Mouse (Mus musculus) kidney, postnatal 14 days (tissue): ENCODE measurements at regions not wholly inside any gene's neighbourhood (a gene's known extent, or its start where the extent isn't known, plus 50 kb on each side); places are given as distances from the start of the nearest gene placed in this dataset.

Experiments used
- DNase-seq: peaks from one replicate; pipeline ENCODE4 v3.0.0; 2022; ENCODE audit warnings: mixed read lengths

- DNase-seq, result no peak
These were observed 79.6 kb upstream of the Bod1 start for GRCm38 (mm10) chr11:31751274-31751673.

- no peak for DNase-seq
These were observed 81.5 kb upstream of the Bod1 start for GRCm38 (mm10) chr11:31753211-31753610.

- no peak for DNase-seq
These were observed 82.1 kb upstream of the Bod1 start for GRCm38 (mm10) chr11:31753711-31754161.

GRCm38 (mm10) chr11:31754416-31754815 is 82.7 kb upstream of the Bod1 start:
- no peak for DNase-seq

- DNase-seq, result no peak
These were observed 84.2 kb upstream of the Bod1 start for GRCm38 (mm10) chr11:31755858-31756257.

GRCm38 (mm10) chr11:31756355-31757145 is 84.9 kb upstream of the Bod1 start:
- DNase-seq, result no peak

- DNase-seq, result peak; percentile 28
These were observed 88.4 kb upstream of the Bod1 start for GRCm38 (mm10) chr11:31759868-31760765.

- no peak for DNase-seq
These were observed 92.2 kb upstream of the Bod1 start for GRCm38 (mm10) chr11:31763856-31764255.

- no peak for DNase-seq
These were observed 94.6 kb upstream of the Bod1 start for GRCm38 (mm10) chr11:31766296-31766695.

- DNase-seq, result peak; percentile 51
These were observed 96.2 kb upstream of the Bod1 start for GRCm38 (mm10) chr11:31767727-31768495.

- peak; percentile 85 for DNase-seq
These were observed 98.3 kb upstream of the Bod1 start for GRCm38 (mm10) chr11:31769804-31770654.

- peak; percentile 50 for DNase-seq
These were observed 99.2 kb upstream of the Bod1 start for GRCm38 (mm10) chr11:31770881-31771280.

GRCm38 (mm10) chr11:31771491-31772439 is 100.1 kb upstream of the Bod1 start:
- DNase-seq, result no peak

- no peak for DNase-seq
These were observed 94.5 kb upstream of the Cpeb4 start for GRCm38 (mm10) chr11:31777531-31777930.

- DNase-seq, result peak; percentile 58
These were observed 93.2 kb upstream of the Cpeb4 start for GRCm38 (mm10) chr11:31778766-31779165.

- peak; percentile 53 for DNase-seq
These were observed 92.7 kb upstream of the Cpeb4 start for GRCm38 (mm10) chr11:31779267-31779666.

GRCm38 (mm10) chr11:31780969-31781368 is 91.0 kb upstream of the Cpeb4 start:
- DNase-seq, result no peak

- DNase-seq, result no peak
These were observed 90.4 kb upstream of the Cpeb4 start for GRCm38 (mm10) chr11:31781605-31782004.

GRCm38 (mm10) chr11:31783506-31784063 is 88.4 kb upstream of the Cpeb4 start:
- DNase-seq, result no peak

- no peak for DNase-seq
These were observed 87.6 kb upstream of the Cpeb4 start for GRCm38 (mm10) chr11:31784332-31784901.
